Mouse (Mus musculus) erythroblast, embryonic 14.5 days (primary cell): ENCODE data around the gene Terb2.

Experiments
- GATA1 ChIP-seq: IDR thresholded peaks from 2 replicates; pipeline ENCODE4 v1.6.1; 2012; ENCODE audit warnings: low read length, inconsistent platforms, mixed read lengths
- TAL1 ChIP-seq: IDR thresholded peaks from 3 replicates; pipeline ENCODE4 v1.6.1; 2012; ENCODE audit warnings: low read length, inconsistent platforms, mixed read lengths

DNA sequence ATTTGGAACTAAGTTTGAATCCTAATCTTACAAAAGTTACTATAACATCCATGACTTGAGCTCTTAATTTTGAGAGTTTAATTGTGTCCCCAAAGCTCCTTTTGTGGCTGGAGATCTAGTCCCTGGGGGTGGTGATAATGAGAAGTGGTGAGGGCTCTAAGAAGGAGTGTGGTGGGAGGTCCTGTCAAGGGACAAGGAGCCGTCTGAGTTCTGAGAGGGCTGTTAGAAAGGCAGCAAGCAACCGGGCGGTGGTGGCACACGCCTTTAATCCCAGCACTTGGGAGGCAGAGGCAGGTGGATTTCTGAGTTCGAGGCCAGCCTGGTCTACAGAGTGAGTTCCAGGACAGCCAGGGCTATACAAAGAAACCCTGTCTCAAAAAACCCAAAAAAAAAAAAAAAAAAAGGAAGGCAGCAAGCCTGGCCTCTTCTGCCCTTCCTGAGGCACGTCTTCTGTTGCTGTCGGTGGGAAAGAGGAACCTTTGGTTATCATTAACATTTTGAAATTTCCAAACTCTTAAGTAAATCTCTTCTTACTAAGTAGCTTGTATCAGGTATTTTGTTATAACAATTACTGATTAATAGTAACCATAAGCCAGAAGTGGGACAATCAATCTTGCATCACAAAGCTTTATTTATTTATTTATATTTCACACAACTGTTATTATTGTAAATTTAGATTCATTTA lies 32.2 kb upstream of the Terb2 start:
- no peak for TF ChIP-seq TAL1
- TF ChIP-seq GATA1 = no peak
